19 mouse cellular contexts compared by ENCODE assay signal in the genomic region with DNA sequence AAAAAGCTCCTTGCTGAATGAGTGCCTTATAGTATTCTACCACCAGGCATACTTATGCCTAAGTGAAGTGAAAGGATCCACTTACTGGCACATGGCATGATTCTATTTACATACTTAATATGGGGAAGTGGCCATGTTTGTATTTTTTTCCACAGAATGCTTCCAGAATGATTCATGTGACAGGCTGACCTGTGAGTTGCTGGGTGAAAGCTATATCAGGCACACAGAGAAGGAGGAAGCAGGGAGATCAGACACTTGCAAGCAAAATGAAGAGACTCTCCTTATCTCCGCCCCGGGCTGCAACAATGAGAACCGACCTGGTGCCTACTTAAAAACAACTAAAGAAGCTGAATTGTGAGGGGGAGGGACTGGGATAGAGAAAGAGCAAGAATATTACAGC. TPM values are rescaled to one million over a fixed set of nuclear protein-coding genes. Genes with fewer than 3 reads are reported as not detected.
"Had no signal": no experiment of that assay in that cellular context is flagged by ENCODE, and none has a peak within 500 bp of the region (broad histone marks: within the 10 kb centered on the region; RNA-seq: fewer than 3 reads in every experiment).

No protein-coding gene starts in this region.

- DNase-seq: kidney, adult 18-20 months; kidney, postnatal 10 days; kidney, postnatal 36 days; left cerebral cortex, postnatal 4 days; liver, embryonic 13.5 days; lung, embryonic 14.5 days; lung, postnatal 10 days; lung, postnatal 36 days; midbrain, embryonic 14.5 days; thymus, postnatal 25 days had no signal

- H3K4me2 ChIP-seq: limb, embryonic 12.5 days; limb, embryonic 15.5 days; liver, embryonic 13.5 days; lung, embryonic 14.5 days; midbrain, embryonic 11.5 days had no signal

- ATAC-seq: intestine, embryonic 16.5 days had no signal

- H3K4me3 ChIP-seq: limb, embryonic 12.5 days; limb, embryonic 15.5 days; liver, embryonic 13.5 days had no signal

- H3K9me3 ChIP-seq: limb, embryonic 12.5 days; limb, embryonic 15.5 days; liver, embryonic 13.5 days had no signal

- H3K4me1 ChIP-seq: limb, embryonic 12.5 days; limb, embryonic 15.5 days; liver, embryonic 13.5 days had no signal

- H3K9ac ChIP-seq: limb, embryonic 12.5 days; limb, embryonic 15.5 days; liver, embryonic 13.5 days; lung, embryonic 14.5 days had no signal

- H3K27me3 ChIP-seq: limb, embryonic 12.5 days; limb, embryonic 15.5 days; liver, embryonic 13.5 days had no signal

- H3K36me3 ChIP-seq: limb, embryonic 12.5 days; limb, embryonic 15.5 days; liver, embryonic 13.5 days had no signal

- H3K27ac ChIP-seq: limb, embryonic 12.5 days; limb, embryonic 15.5 days; liver, embryonic 13.5 days had no signal

RNA-seq across cellular contexts. Expression of gene C4b, which starts 17.8 kb away (rescaled TPM):
- polyA plus RNA-seq: kidney, embryonic 14.5 days; limb, embryonic 12.5 days; lung, embryonic 14.5 days; midbrain, embryonic 11.5 days; neural tube, embryonic 11.5 days; neural tube, embryonic 14.5 days had no signal

RNA-seq across cellular contexts. Expression of gene Cyp21a1, which starts 42.9 kb away (rescaled TPM):
- polyA plus RNA-seq: kidney, embryonic 14.5 days; limb, embryonic 12.5 days; liver, embryonic 13.5 days; lung, embryonic 14.5 days; midbrain, embryonic 11.5 days; midbrain, embryonic 14.5 days; midbrain, postnatal 0 days; neural tube, embryonic 11.5 days; neural tube, embryonic 14.5 days; thymus, postnatal 0 days had no signal
